In genomic region chr16:30977186-30977585, GRCm38 (mm10) we compare ENCODE assay signal across 8 mouse cellular contexts.
DNase-seq lines count a peak whose midpoint lies in the region; ATAC-seq and TF ChIP-seq lines count a peak whose summit lies in the region.

No protein-coding gene starts in this region.

- H3K9me3 ChIP-seq in E14TG2a.4 (ENCODE audit: low read length): no peaks in the 10 kb centered on the region
- H3K9me3 ChIP-seq in forebrain, embryonic 14.5 days (replicated peaks; ENCODE audit: control insufficient read depth, low read length): no peaks in the 10 kb centered on the region
- no peaks in the 10 kb centered on the region for H3K9me3 ChIP-seq in neural tube, embryonic 15.5 days (replicated peaks)

- TF ChIP-seq CTCF in E14TG2a.4 (conservative IDR thresholded peaks at IDR 0.05; ENCODE audit: low read length): peak; percentile 90

- H3K4me2 ChIP-seq in forebrain, embryonic 14.5 days (ENCODE audit: low read length): peak overlapping the region; percentile 5; the same call in 1 of the 2 replicates
- H3K4me2 ChIP-seq in neural tube, embryonic 15.5 days: 0 out of 2 replicates have a peak overlapping the region, but pooled peaks have one; percentile 2

- intact Hi-C loops in heart, postnatal 14 days (cut with DNase I): loop anchor here (1.0 to 10.0 kb wide), 7 partner anchors 94 to 378 kb away; partner anchors contain the start of gene Fam43a

- no peak overlapping the region for H3K27ac ChIP-seq in forebrain, embryonic 14.5 days (ENCODE audit: low read depth, low read length)
- H3K27ac ChIP-seq in neural tube, embryonic 15.5 days (replicated peaks): no peak overlapping the region

- ATAC-seq in cerebellum, adult (ENCODE audit: insufficient number of reproducible peaks, low FRiP score, low TSS enrichment): peak; percentile 89
- peak; percentile 97 for ATAC-seq in forebrain, embryonic 14.5 days
- peak; percentile 91 for ATAC-seq in neural tube, embryonic 15.5 days (ENCODE audit: low FRiP score)

- no peak overlapping the region for H3K4me3 ChIP-seq in E14TG2a.4 (replicated peaks; ENCODE audit: low read length)
- no peak overlapping the region for H3K4me3 ChIP-seq in forebrain, embryonic 14.5 days (ENCODE audit: low read depth, low read length)
- no peak overlapping the region for H3K4me3 ChIP-seq in neural tube, embryonic 15.5 days (replicated peaks)

- H3K27me3 ChIP-seq in E14TG2a.4 (ENCODE audit: insufficient read depth, low read length): no peaks in the 10 kb centered on the region
- H3K27me3 ChIP-seq in forebrain, embryonic 14.5 days (replicated peaks; ENCODE audit: control insufficient read depth, insufficient read depth, low read length): no peaks in the 10 kb centered on the region
- H3K27me3 ChIP-seq in neural tube, embryonic 15.5 days (replicated peaks): no peaks in the 10 kb centered on the region

- 0 out of 2 replicates have a peak, but pooled peaks cover 3% of the 10 kb centered on the region for H3K36me3 ChIP-seq in E14TG2a.4 (ENCODE audit: insufficient read depth, low read length)
- H3K36me3 ChIP-seq in forebrain, embryonic 14.5 days (ENCODE audit: control insufficient read depth, insufficient read depth, low read length): no peaks in the 10 kb centered on the region
- no peaks in the 10 kb centered on the region for H3K36me3 ChIP-seq in neural tube, embryonic 15.5 days

- DNase-seq in forebrain, embryonic 14.5 days (ENCODE audit: low spot score): peak; percentile 97
- peak; percentile 92 to 96 for DNase-seq in heart, postnatal 14 days
- peak; percentile 96 for DNase-seq in layer of hippocampus, adult 11-12 months (ENCODE audit: low spot score)
- DNase-seq in lung, adult 18-20 months: peak; percentile 94 to 96
- DNase-seq in testis, postnatal 14 days (ENCODE audit: low spot score): peak; percentile 81

- 1% methylated on average over 3 of the region's 3 CpGs for WGBS in forebrain, embryonic 14.5 days
- 0% methylated on average over 3 of the region's 3 CpGs for WGBS in neural tube, embryonic 15.5 days

- H3K4me1 ChIP-seq in E14TG2a.4 (replicated peaks; ENCODE audit: low read depth, low read length): peaks cover 37% of the 10 kb centered on the region
- peaks cover 6% of the 10 kb centered on the region; the same call in 1 of the 2 replicates for H3K4me1 ChIP-seq in forebrain, embryonic 14.5 days (ENCODE audit: control insufficient read depth, insufficient read depth, low read length)
- H3K4me1 ChIP-seq in neural tube, embryonic 15.5 days: peaks cover 32% of the 10 kb centered on the region

- no peak overlapping the region for H3K9ac ChIP-seq in forebrain, embryonic 14.5 days (ENCODE audit: low read length)
- no peak overlapping the region for H3K9ac ChIP-seq in neural tube, embryonic 15.5 days (replicated peaks)
